Mouse (Mus musculus) lung, postnatal 0 days (tissue): Measurements from ENCODE around the gene Slc34a3. TPM values are rescaled to one million over a fixed set of nuclear protein-coding genes. Genes with fewer than 3 reads are reported as not detected.

Experiments used
- ATAC-seq: fragments of 200-750 bp; cut with Nextera tagmentation; 2 replicates; pipeline ENCODE4 v1.8.0; 2017; ENCODE audit warnings: moderate library complexity
- DNase-seq: peaks from one replicate; pipeline ENCODE4 v3.0.0-alpha.2; 2016; ENCODE audit warnings: low spot score
- H3K27ac ChIP-seq: fragments of 300-500 bp; sonication (generic); 2 replicates; pipeline ENCODE4 v1.5.1; 2014; ENCODE audit warnings: antibody characterized with exemption, mild to moderate bottlenecking, low read length, mixed read lengths
- H3K27me3 ChIP-seq: fragments of 300-500 bp; sonication (generic); replicated peaks from 2 replicates; pipeline ENCODE4 v1.6.1; 2014; ENCODE audit warnings: low read length, mixed read lengths; ENCODE audit not compliant: insufficient read depth
- H3K36me3 ChIP-seq: fragments of 300-500 bp; sonication (generic); 2 replicates; pipeline ENCODE4 v1.6.1; 2014; ENCODE audit warnings: low read length, mixed read lengths; ENCODE audit not compliant: insufficient read depth
- H3K4me1 ChIP-seq: fragments of 300-500 bp; sonication (generic); 2 replicates; pipeline ENCODE4 v1.6.1; 2014; ENCODE audit warnings: antibody characterized with exemption, low read depth, low read length, mixed read lengths; ENCODE audit not compliant: insufficient read depth
- H3K4me2 ChIP-seq: fragments of 300-500 bp; sonication (generic); replicated peaks from 2 replicates; pipeline ENCODE4 v1.6.1; 2014; ENCODE audit warnings: low read depth, mild to moderate bottlenecking, low read length, moderate library complexity, mixed read lengths
- H3K4me3 ChIP-seq: fragments of 300-500 bp; sonication (generic); 2 replicates; pipeline ENCODE4 v1.5.1; 2014; ENCODE audit warnings: low read depth, low read length
- H3K9ac ChIP-seq: fragments of 300-500 bp; sonication (generic); replicated peaks from 2 replicates; pipeline ENCODE4 v1.6.1; 2014; ENCODE audit warnings: low read depth, mild to moderate bottlenecking
- H3K9me3 ChIP-seq: fragments of 300-500 bp; sonication (generic); 2 replicates; pipeline ENCODE4 v1.6.1; 2016; ENCODE audit warnings: low read length, mixed read lengths
- CTCF ChIP-seq: IDR thresholded peaks from 2 replicates; pipeline ENCODE4 v1.5.1; 2016; ENCODE audit warnings: antibody characterized with exemption, mild to moderate bottlenecking
- EP300 ChIP-seq: IDR thresholded peaks from 2 replicates; pipeline ENCODE4 v1.6.1; 2016; ENCODE audit warnings: antibody characterized with exemption, mild to moderate bottlenecking, control low read depth
- WGBS: fragments of 180-500 bp; shearing (Covaris S2); extraction: QIAGEN DNeasy Blood & Tissue Kit; methylation state at CpG from one replicate; pipeline ENCODE4 v1.1.7; 2014; 5-methylcytosine and 5-hydroxymethylcytosine counted together
- polyA plus RNA-seq: library from polyadenylated mRNA; unstranded; fragments of >200 nt; fragmentation: Nextera tagmentation; extraction: Ambion mirVana; gene quantifications from 2 replicates; pipeline ENCODE4 v1.2.1, GENCODE M21; 2015

Slc34a3 gene
- polyA plus RNA-seq, 1 experiment from 2014 or later = not detected

GRCm38 (mm10) chr2:25267746-25268309 is 33.7 kb upstream of the Slc34a3 start:
- no peak for TF ChIP-seq CTCF
- 75% methylated on average over 4 of the region's 4 CpGs for WGBS
- no peaks in the 10 kb centered on the region for H3K9me3 ChIP-seq
- H3K36me3 ChIP-seq = no peaks in the 10 kb centered on the region
- no peak overlapping the region for H3K4me2 ChIP-seq
- H3K4me1 ChIP-seq = peaks cover 25% of the 10 kb centered on the region; the same call in 1 of the 2 replicates
- no peak overlapping the region for H3K4me3 ChIP-seq
- H3K27ac ChIP-seq = no peak overlapping the region
- ATAC-seq (no peak), DNase-seq (no peak)
- H3K9ac ChIP-seq = no peak overlapping the region
- H3K27me3 ChIP-seq = no peaks in the 10 kb centered on the region

DNA sequence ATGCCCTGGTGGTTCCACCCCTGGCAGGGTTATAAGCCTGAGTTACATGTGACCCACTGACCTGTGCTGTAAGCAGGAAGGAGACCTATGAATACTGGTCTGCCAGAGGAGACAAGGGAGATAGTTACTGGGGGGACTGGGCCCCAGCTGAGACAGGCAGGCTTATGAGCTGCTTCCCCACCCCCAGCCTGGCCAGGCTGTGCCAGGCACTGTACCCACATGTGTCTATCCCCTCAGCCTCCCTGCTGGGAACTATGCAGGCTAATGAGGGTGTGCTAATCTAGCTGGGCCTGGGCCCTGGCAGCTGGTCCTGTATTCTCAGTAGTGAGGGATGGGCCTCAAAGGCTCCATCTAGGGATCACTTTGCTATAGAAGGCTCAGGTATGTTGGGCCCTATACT is 33.1 kb upstream of the Slc34a3 start:
- no peaks in the 10 kb centered on the region for H3K9me3 ChIP-seq
- no peak overlapping the region for H3K27ac ChIP-seq
- no peak overlapping the region for H3K4me3 ChIP-seq
- TF ChIP-seq EP300 (no peak), CTCF (no peak)
- no peaks in the 10 kb centered on the region for H3K36me3 ChIP-seq
- no peak for ATAC-seq
- DNase-seq = no peak
- peaks cover 24% of the 10 kb centered on the region; the same call in 1 of the 2 replicates for H3K4me1 ChIP-seq
- no peak overlapping the region for H3K4me2 ChIP-seq
- H3K27me3 ChIP-seq = no peaks in the 10 kb centered on the region
- no peak overlapping the region for H3K9ac ChIP-seq

- Histone ChIP-seq H3K9ac (0 out of 2 replicates have a peak overlapping the region, but pooled peaks have one; percentile 34), H3K4me3 (no peak overlapping the region), H3K9me3 (no peaks in the 10 kb centered on the region), H3K27ac (peak overlapping the region; percentile 43; the same call in 1 of the 2 replicates), H3K36me3 (no peaks in the 10 kb centered on the region), H3K4me2 (no peak overlapping the region), H3K4me1 (peaks cover 24% of the 10 kb centered on the region; the same call in 1 of the 2 replicates), H3K27me3 (no peaks in the 10 kb centered on the region)
- WGBS = 12% methylated on average over 2 of the region's 2 CpGs
- ATAC-seq = no peak
- no peak for TF ChIP-seq CTCF
- TF ChIP-seq EP300 = no peak
- no peak for DNase-seq
These were observed 32.6 kb upstream of the Slc34a3 start for GRCm38 (mm10) chr2:25266720-25267119.

DNA sequence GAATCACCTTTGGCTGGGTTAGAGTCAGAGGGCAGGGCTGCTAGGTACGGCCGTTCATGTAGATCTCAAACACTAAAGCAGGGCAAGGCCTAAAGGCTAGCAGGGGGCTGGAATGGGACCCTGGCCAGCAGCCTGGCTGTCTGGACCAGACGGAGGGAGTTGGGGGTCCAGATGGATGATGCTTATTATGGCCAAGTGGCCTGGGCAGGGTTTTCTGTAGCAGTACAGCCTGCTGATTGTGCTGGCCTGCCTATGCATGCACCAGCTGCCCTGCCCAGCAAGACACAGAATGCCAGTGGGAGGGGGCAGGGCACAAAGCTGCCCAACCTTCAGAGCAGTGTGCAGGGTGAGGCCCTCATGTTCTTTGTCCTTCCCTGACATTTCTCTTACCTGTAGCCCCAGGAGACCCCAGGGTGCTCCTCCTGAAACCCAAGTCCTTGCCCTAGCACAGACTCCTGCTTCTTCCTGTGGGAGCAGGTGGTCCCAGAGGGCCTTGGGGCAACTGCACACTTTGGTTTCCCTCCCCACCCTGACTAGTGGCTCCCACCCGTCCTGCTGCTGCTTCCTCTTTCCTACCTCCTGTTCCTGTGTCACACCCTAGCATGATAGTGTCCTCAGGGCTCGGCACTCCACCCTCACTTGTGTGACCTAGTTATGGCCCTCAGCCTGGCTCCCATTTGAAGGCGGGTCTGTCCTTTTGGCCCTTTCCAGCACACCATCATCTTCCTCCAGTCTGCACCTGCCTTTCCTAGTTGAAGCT is 31.9 kb upstream of the Slc34a3 start:
- Histone ChIP-seq H3K4me3 (no peak overlapping the region), H3K36me3 (no peaks in the 10 kb centered on the region), H3K4me2 (no peak overlapping the region), H3K27me3 (no peaks in the 10 kb centered on the region), H3K9me3 (no peaks in the 10 kb centered on the region), H3K4me1 (peaks cover 18% of the 10 kb centered on the region; the same call in 1 of the 2 replicates), H3K27ac (peak overlapping the region; percentile 43; the same call in 1 of the 2 replicates), H3K9ac (0 out of 2 replicates have a peak overlapping the region, but pooled peaks have one; percentile 34)
- 54% methylated on average over 6 of the region's 6 CpGs for WGBS
- TF ChIP-seq CTCF = no peak
- no peak for TF ChIP-seq EP300
- ATAC-seq = no peak
- DNase-seq = peak; percentile 54

GRCm38 (mm10) chr2:25264851-25265250 is 30.7 kb upstream of the Slc34a3 start:
- H3K4me3 ChIP-seq = no peak overlapping the region
- H3K36me3 ChIP-seq = no peaks in the 10 kb centered on the region
- no peak overlapping the region for H3K9ac ChIP-seq
- WGBS = 45% methylated on average over 3 of the region's 3 CpGs
- DNase-seq = no peak
- no peak overlapping the region for H3K4me2 ChIP-seq
- no peaks in the 10 kb centered on the region for H3K9me3 ChIP-seq
- no peaks in the 10 kb centered on the region for H3K27me3 ChIP-seq
- TF ChIP-seq CTCF (no peak), EP300 (no peak)
- ATAC-seq = no peak
- H3K27ac ChIP-seq = no peak overlapping the region
- H3K4me1 ChIP-seq = peaks cover 14% of the 10 kb centered on the region; the same call in 1 of the 2 replicates

DNA sequence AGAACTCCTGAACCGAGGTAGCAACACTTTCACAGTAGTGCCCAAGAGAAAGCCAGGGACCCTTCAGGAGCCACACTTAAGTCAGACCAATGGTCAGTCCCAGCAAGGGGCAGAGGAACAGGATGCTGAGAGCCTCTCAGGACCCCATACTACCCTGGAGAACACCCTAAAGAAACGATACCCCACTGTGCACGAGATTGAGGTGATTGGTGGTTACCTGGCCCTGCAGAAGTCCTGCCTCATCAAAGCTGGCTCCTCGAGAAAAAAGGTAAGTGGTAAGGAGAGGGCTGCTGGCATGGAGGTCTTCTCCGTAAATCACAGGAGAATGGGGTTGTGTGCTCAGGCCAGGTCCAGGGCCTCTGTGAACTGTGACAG is 30.1 kb upstream of the Slc34a3 start:
- no peak for DNase-seq
- TF ChIP-seq EP300 (no peak), CTCF (no peak)
- Histone ChIP-seq H3K9me3 (no peaks in the 10 kb centered on the region), H3K4me1 (peaks cover 14% of the 10 kb centered on the region; the same call in 1 of the 2 replicates), H3K36me3 (no peaks in the 10 kb centered on the region), H3K27ac (no peak overlapping the region), H3K4me3 (no peak overlapping the region), H3K4me2 (no peak overlapping the region), H3K27me3 (no peaks in the 10 kb centered on the region), H3K9ac (no peak overlapping the region)
- no peak for ATAC-seq
- 79% methylated on average over 5 of the region's 5 CpGs for WGBS
